8 mouse cellular contexts compared by ENCODE assay signal in the genomic region with DNA sequence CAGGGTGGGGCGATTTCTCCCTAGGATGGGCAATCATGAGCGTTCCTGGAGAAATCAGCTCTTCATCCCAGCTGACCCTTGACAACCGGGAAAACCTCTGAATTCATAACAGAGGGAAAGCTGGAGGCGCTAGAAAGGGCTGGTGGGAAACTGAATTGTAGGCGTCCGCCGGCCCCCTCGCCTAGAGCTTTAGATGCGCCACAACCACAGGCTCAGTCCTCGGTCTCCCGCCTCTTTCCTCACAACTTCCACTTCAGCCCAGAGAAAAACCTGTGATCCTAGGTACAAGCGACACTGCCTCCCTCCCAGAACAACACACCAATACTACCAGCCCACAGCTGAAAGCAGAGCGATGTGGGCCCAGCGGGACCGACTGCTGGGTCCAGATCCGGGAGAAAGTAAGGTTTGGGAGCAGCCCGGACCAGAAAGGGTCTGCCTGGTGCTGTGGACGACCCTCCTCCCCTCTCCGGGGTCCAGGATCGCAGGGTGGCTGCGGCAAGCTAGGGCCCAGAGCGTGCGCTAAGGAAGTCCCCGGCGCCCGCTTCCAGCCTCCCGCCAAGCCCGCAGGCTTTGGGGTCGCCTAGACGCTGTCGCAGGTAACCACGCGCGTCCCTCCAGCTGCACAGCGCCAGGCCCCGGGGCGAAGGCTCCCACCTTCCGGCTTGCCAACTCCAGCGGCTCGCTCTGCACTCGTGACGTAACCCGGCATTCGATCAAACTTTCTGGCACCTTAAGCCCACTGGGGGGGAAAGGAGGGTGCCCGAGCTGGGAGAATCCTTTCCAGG. TPM values are rescaled to one million over a fixed set of nuclear protein-coding genes. Genes with fewer than 3 reads are reported as not detected.
DNase-seq lines count a peak whose midpoint lies in the region; ATAC-seq and TF ChIP-seq lines count a peak whose summit lies in the region.

No protein-coding gene starts in this region.

- peak overlapping the region; percentile 89 for H3K4me3 ChIP-seq in embryonic facial prominence, embryonic 13.5 days
- peak overlapping the region; percentile 90 for H3K4me3 ChIP-seq in limb, embryonic 10.5 days
- H3K4me3 ChIP-seq in midbrain, embryonic 15.5 days: peak overlapping the region; percentile 96
- peak overlapping the region; percentile 46 for H3K4me3 ChIP-seq in testis, adult 2 months (ENCODE audit: control insufficient read depth, low read depth, low read length)

- peak overlapping the region; percentile 98 for H3K9ac ChIP-seq in embryonic facial prominence, embryonic 13.5 days
- H3K9ac ChIP-seq in midbrain, embryonic 15.5 days: peak overlapping the region; percentile 83

- H3K9me3 ChIP-seq in embryonic facial prominence, embryonic 13.5 days: no peaks in the 10 kb centered on the region
- H3K9me3 ChIP-seq in limb, embryonic 10.5 days (replicated peaks): no peaks in the 10 kb centered on the region
- no peaks in the 10 kb centered on the region for H3K9me3 ChIP-seq in midbrain, embryonic 15.5 days

- H3K27ac ChIP-seq in embryonic facial prominence, embryonic 13.5 days: peak overlapping the region; percentile 98
- peak overlapping the region; percentile 97 for H3K27ac ChIP-seq in limb, embryonic 10.5 days
- H3K27ac ChIP-seq in midbrain, embryonic 15.5 days: peak overlapping the region; percentile 93
- H3K27ac ChIP-seq in testis, adult 2 months (ENCODE audit: control insufficient read depth, insufficient read depth, low read depth, low read length): no peak overlapping the region

- under 1% methylated on average over 45 of the region's 45 CpGs for WGBS in embryonic facial prominence, embryonic 13.5 days
- under 1% methylated on average over 45 of the region's 45 CpGs for WGBS in limb, embryonic 10.5 days
- WGBS in midbrain, embryonic 15.5 days: under 1% methylated on average over 45 of the region's 45 CpGs

- no peaks in the 10 kb centered on the region for H3K36me3 ChIP-seq in embryonic facial prominence, embryonic 13.5 days
- H3K36me3 ChIP-seq in limb, embryonic 10.5 days: no peaks in the 10 kb centered on the region
- no peaks in the 10 kb centered on the region for H3K36me3 ChIP-seq in midbrain, embryonic 15.5 days (replicated peaks)
- H3K36me3 ChIP-seq in testis, adult 2 months (ENCODE audit: control insufficient read depth, insufficient read depth, low read length): no peaks in the 10 kb centered on the region

- no peak for ATAC-seq in embryonic facial prominence, embryonic 13.5 days (ENCODE audit: insufficient number of reproducible peaks, insufficient read depth, low FRiP score, low TSS enrichment, low read depth)
- no peak; the same call in 1 of the 2 replicates for ATAC-seq in midbrain, embryonic 15.5 days (replicated peaks)

- H3K27me3 ChIP-seq in embryonic facial prominence, embryonic 13.5 days: no peaks in the 10 kb centered on the region
- H3K27me3 ChIP-seq in limb, embryonic 10.5 days (ENCODE audit: low read depth, poor library complexity, severe bottlenecking): peaks cover 5% of the 10 kb centered on the region; the same call in 1 of the 2 replicates
- H3K27me3 ChIP-seq in midbrain, embryonic 15.5 days (replicated peaks): no peaks in the 10 kb centered on the region
- H3K27me3 ChIP-seq in testis, adult 2 months (ENCODE audit: control insufficient read depth, insufficient read depth, low read length): peaks cover 4% of the 10 kb centered on the region; the same call in 1 of the 2 replicates

- H3K4me2 ChIP-seq in embryonic facial prominence, embryonic 13.5 days: peak overlapping the region; percentile 96
- peak overlapping the region; percentile 85 for H3K4me2 ChIP-seq in midbrain, embryonic 15.5 days

- peak; percentile 1 for DNase-seq in cerebellum, adult 11 months
- no peak for DNase-seq in cerebellum, adult 9-10 months
- DNase-seq in adipocyte (ENCODE audit: low spot score): peak; percentile 51
- DNase-seq in heart, postnatal 4 days: peak; percentile 72
- peak; percentile 79 for DNase-seq in limb, embryonic 10.5 days (ENCODE audit: low spot score)

- no peak for TF ChIP-seq CTCF in testis, adult 2 months (IDR thresholded peaks at IDR 0.05; ENCODE audit: control insufficient read depth, insufficient read depth, insufficient replicate concordance, low read depth, low read length)

- H3K4me1 ChIP-seq in embryonic facial prominence, embryonic 13.5 days: peaks cover 15% of the 10 kb centered on the region
- peaks cover 30% of the 10 kb centered on the region for H3K4me1 ChIP-seq in limb, embryonic 10.5 days
- H3K4me1 ChIP-seq in midbrain, embryonic 15.5 days: peaks cover 17% of the 10 kb centered on the region
- peaks cover 32% of the 10 kb centered on the region for H3K4me1 ChIP-seq in testis, adult 2 months (ENCODE audit: control insufficient read depth, insufficient read depth, low read length)

- TF ChIP-seq POLR2A in testis, adult 2 months (IDR thresholded peaks at IDR 0.05; ENCODE audit: control insufficient read depth, low read depth, low read length): no peak

RNA-seq across cellular contexts. Expression of a gene that starts 1.4 kb away (rescaled TPM):
- 109 and 119 TPM in 2 replicates for polyA plus RNA-seq in embryonic facial prominence, embryonic 13.5 days (2015; fragmentation: Nextera tagmentation; extraction: Ambion mirVana)
- 10 to 100 TPM; 39.7 to 46.1 TPM for total RNA-seq in heart, postnatal 4 days (2021)
- 34.4 and 37.0 TPM in 2 replicates for polyA plus RNA-seq in limb, embryonic 10.5 days (2016; fragmentation: Nextera tagmentation; extraction: Ambion mirVana)
- polyA plus RNA-seq in midbrain, embryonic 15.5 days (2015; fragmentation: Nextera tagmentation; extraction: Ambion mirVana): 59.8 and 74.6 TPM in 2 replicates
- 0.26 and 0.42 TPM in 2 replicates for polyA plus RNA-seq in testis, adult 2 months (2012; rRNA removed)

Comparison
In these comparisons a context has a peak if more than half of its experiments do, and no peak if none do; other contexts are left out.
1. H3K4me3 ChIP-seq: peak in every context shown above with its lines; median percentile 96 in midbrain, embryonic 15.5 days; 90 in limb, embryonic 10.5 days; 89 in embryonic facial prominence, embryonic 13.5 days; 46 in testis, adult 2 months.
2. RNA of a gene that starts 1.4 kb away (polyA plus RNA-seq): 109 to 119 TPM in embryonic facial prominence, embryonic 13.5 days, 59.8 to 74.6 TPM in midbrain, embryonic 15.5 days and 34.4 to 37.0 TPM in limb, embryonic 10.5 days; 0.26 to 0.42 TPM in testis, adult 2 months; every median in the first group is over 10 times any median in the second.